Mouse (Mus musculus) midbrain, postnatal 0 days (tissue): ENCODE data around the gene Glrp1. TPM values are rescaled to one million over a fixed set of nuclear protein-coding genes. Genes with fewer than 3 reads are reported as not detected.

Experiments used
- ATAC-seq: fragments of 200-750 bp; cut with Nextera tagmentation; 2 replicates; pipeline ENCODE4 v1.8.0; 2017; ENCODE audit warnings: moderate number of reproducible peaks, mild to moderate bottlenecking, moderate TSS enrichment, moderate library complexity; ENCODE audit not compliant: low FRiP score
- DNase-seq: peaks from one replicate; pipeline ENCODE4 v3.0.0-alpha.2; 2015; ENCODE audit warnings: low spot score
- H3K27ac ChIP-seq: fragments of 300-500 bp; sonication (generic); 2 replicates; pipeline ENCODE4 v1.5.1; 2014; ENCODE audit warnings: low read depth, mild to moderate bottlenecking, low read length, mixed read lengths
- H3K27me3 ChIP-seq: fragments of 300-500 bp; sonication (generic); 2 replicates; pipeline ENCODE4 v1.6.1; 2014; ENCODE audit warnings: low read length, control low read depth, mixed read lengths; ENCODE audit not compliant: insufficient read depth
- H3K36me3 ChIP-seq: fragments of 300-500 bp; sonication (generic); 2 replicates; pipeline ENCODE4 v1.6.1; 2014; ENCODE audit warnings: low read length, control low read depth, mixed read lengths; ENCODE audit not compliant: insufficient read depth
- H3K4me1 ChIP-seq: fragments of 300-500 bp; sonication (generic); 2 replicates; pipeline ENCODE4 v1.6.1; 2014; ENCODE audit warnings: mild to moderate bottlenecking, control low read depth, antibody characterized with exemption, low read length, mixed read lengths; ENCODE audit not compliant: insufficient read depth
- H3K4me2 ChIP-seq: fragments of 300-500 bp; sonication (generic); 2 replicates; pipeline ENCODE4 v1.6.1; 2014; ENCODE audit warnings: low read depth, mild to moderate bottlenecking, low read length, mixed read lengths; ENCODE audit not compliant: poor library complexity, severe bottlenecking
- H3K4me3 ChIP-seq: fragments of 300-500 bp; sonication (generic); 2 replicates; pipeline ENCODE4 v1.5.1; 2014; ENCODE audit warnings: low read depth, mild to moderate bottlenecking, low read length, moderate library complexity
- H3K9ac ChIP-seq: fragments of 300-500 bp; sonication (generic); replicated peaks from 2 replicates; pipeline ENCODE4 v1.6.1; 2014; ENCODE audit warnings: mild to moderate bottlenecking, low read length, moderate library complexity, mixed read lengths; ENCODE audit not compliant: poor library complexity, severe bottlenecking
- H3K9me3 ChIP-seq: fragments of 300-500 bp; sonication (generic); 2 replicates; pipeline ENCODE4 v1.6.1; 2016; ENCODE audit warnings: low read length, control low read depth
- CTCF ChIP-seq: IDR thresholded peaks from 2 replicates; pipeline ENCODE4 v1.5.1; 2016; ENCODE audit warnings: antibody characterized with exemption, mild to moderate bottlenecking
- WGBS: fragments of 180-500 bp; shearing (Covaris S2); extraction: QIAGEN DNeasy Blood & Tissue Kit; methylation state at CpG from one replicate; pipeline ENCODE4 v1.1.7; 2014; 5-methylcytosine and 5-hydroxymethylcytosine counted together
- polyA plus RNA-seq: library from polyadenylated mRNA; unstranded; fragments of >200 nt; fragmentation: Nextera tagmentation; extraction: Ambion mirVana; gene quantifications from 2 replicates; pipeline ENCODE4 v1.2.1, GENCODE M21; 2015
- total RNA-seq: library from RNA; depleted of rRNA; stranded (reverse); fragments of >200 nt; gene quantifications from 2 replicates; pipeline ENCODE4 v1.2.3, GENCODE M21; 2014

Gene Glrp1
- total and polyA plus RNA-seq, 2 experiments from 2014 or later = 0.07 TPM; not detected in 1

DNA sequence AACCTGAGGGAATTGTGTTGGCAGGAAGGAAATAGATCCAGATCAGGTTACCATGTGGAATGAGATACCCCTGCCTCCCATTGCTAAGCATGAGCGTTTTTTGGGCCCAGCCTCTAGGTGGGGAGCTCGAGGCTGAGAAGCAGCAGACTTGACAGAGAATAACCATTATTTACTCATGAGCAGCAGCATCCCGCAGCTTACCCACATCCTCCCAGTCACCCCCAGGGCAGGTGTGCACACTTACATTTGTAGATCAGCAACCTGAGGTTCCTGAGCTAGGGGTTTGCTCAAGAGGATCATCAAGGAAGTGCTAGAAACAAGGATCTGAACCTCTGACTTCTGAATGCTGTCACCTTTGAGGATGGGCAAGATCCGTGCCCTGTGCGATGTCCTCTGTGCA, 3.5 kb downstream of the Glrp1 start:
- Histone ChIP-seq H3K4me3 (no peak overlapping the region), H3K27me3 (no peaks in the 10 kb centered on the region), H3K4me1 (peaks cover 15% of the 10 kb centered on the region; the same call in 1 of the 2 replicates), H3K4me2 (no peak overlapping the region), H3K36me3 (no peaks in the 10 kb centered on the region), H3K27ac (no peak overlapping the region), H3K9me3 (no peaks in the 10 kb centered on the region), H3K9ac (no peak overlapping the region)
- 88% methylated on average over 5 of the region's 5 CpGs for WGBS
- no peak for ATAC-seq
- no peak for DNase-seq
- no peak for TF ChIP-seq CTCF

DNA sequence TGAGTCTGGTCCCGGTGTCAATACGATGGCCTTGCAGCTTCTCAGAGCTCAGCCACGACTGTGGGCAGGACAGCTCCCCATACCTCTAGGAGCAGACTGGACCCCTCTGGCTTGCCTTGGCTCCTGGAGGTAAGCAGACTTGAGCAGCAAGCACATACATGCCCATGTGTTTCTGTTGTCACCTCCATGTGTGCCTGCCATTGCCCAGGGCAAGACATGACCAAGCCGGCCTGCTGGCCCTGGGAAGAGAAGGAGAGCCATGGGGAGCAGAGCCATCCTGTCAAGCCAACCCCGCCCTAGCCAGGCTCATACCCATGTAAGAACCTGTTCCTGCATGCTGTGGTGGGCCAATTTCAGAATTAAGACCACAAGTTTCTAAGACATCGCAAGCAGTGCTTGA, 4.2 kb downstream of the Glrp1 start:
- TF ChIP-seq CTCF = no peak

DNA sequence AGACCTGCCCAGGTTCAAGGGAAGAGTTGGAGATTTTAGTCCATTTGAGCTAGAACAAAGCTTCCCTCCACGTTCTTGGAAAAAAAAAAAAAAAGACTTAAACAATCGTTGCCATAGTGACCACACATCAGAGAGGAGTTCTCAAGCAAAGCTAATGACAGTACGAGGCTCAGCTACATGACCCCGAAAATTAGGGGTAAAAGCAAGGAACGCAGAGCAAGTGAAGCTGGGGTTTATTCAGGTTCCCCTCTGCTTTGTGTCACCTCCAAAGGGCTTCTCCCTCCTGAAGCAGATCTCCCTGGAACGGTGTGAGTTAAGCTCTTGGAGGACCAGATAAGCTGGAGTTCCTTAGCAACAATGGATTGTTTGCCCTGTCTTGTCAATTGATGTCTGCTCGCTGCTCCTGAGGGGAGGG, 5.3 kb downstream of the Glrp1 start:
- no peak for TF ChIP-seq CTCF
- ATAC-seq = 0 out of 2 replicates have a peak, but pooled peaks have one; percentile 63
- peaks cover 15% of the 10 kb centered on the region; the same call in 1 of the 2 replicates for H3K4me1 ChIP-seq
- H3K36me3 ChIP-seq = no peaks in the 10 kb centered on the region
- WGBS = 9% methylated on average over 7 of the region's 7 CpGs
- no peak overlapping the region for H3K4me3 ChIP-seq
- H3K27me3 ChIP-seq = no peaks in the 10 kb centered on the region
- peak; percentile 50 for DNase-seq
- no peaks in the 10 kb centered on the region for H3K9me3 ChIP-seq
- H3K4me2 ChIP-seq = no peak overlapping the region
- H3K27ac ChIP-seq = no peak overlapping the region
- H3K9ac ChIP-seq = no peak overlapping the region

More for the DNA sequence above, 4.2 kb downstream of the Glrp1 start:
- H3K27me3 ChIP-seq = no peaks in the 10 kb centered on the region
- H3K9ac ChIP-seq = no peak overlapping the region
- DNase-seq (no peak), ATAC-seq (no peak)
- H3K36me3 ChIP-seq = no peaks in the 10 kb centered on the region
- 72% methylated on average over 6 of the region's 6 CpGs for WGBS
- H3K4me1 ChIP-seq = peaks cover 15% of the 10 kb centered on the region; the same call in 1 of the 2 replicates
- H3K4me2 ChIP-seq = no peak overlapping the region
- no peaks in the 10 kb centered on the region for H3K9me3 ChIP-seq
- no peak overlapping the region for H3K4me3 ChIP-seq
- no peak overlapping the region for H3K27ac ChIP-seq

DNA sequence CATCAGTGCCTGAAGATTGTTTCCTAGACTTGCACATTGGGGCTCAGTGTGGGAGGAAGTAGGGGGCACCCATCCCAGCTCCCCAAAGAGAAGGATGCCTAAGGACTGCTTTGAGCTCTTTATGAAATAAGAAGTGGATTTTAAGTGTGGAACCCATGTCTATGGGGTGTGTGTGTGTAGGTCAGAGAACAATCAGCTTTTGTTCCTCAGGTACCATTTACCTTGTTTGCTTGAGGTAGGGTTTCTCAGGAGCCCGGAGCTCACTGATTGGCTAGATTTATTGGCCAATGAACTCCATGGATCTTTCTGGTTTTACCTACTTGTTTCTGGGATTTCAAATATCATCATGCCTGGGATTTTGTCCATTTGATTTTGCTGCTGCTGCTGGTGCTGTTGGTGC, 7.0 kb downstream of the Glrp1 start:
- no peak overlapping the region for H3K4me2 ChIP-seq
- no peak overlapping the region for H3K9ac ChIP-seq
- ATAC-seq (no peak), DNase-seq (no peak)
- 100% methylated on average over 1 of the region's 1 CpGs for WGBS
- no peak for TF ChIP-seq CTCF
- H3K4me1 ChIP-seq = peaks cover 15% of the 10 kb centered on the region; the same call in 1 of the 2 replicates
- H3K4me3 ChIP-seq = no peak overlapping the region
- H3K27ac ChIP-seq = no peak overlapping the region
- H3K27me3 ChIP-seq = no peaks in the 10 kb centered on the region
- H3K36me3 ChIP-seq = no peaks in the 10 kb centered on the region
- H3K9me3 ChIP-seq = no peaks in the 10 kb centered on the region

DNA sequence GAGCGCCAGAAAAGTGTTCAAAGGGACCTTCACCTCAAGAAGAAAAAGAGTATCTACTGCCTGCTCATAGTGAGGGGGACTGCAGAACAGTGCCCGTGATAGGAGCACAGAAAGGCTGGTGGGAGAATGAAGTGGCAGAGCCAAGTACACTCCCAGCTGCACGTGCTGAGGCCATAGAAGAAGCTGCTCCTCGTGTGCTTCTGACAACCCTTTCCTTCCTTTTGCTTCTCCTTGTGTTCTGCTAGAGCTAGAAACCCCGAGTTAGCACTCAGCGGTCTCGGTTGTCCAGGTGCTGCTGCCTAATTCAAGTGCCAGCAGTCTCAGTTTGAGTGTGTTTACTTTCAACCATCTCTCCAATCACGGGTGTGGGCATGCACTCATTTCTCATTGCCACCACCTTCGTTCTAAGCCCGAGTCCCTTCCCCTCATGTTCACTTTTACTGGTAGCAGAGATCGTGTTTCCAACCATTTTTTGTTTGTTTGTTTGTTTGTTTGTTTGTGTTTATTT, 10.6 kb downstream of the Glrp1 start:
- Histone ChIP-seq H3K4me2 (no peak overlapping the region), H3K9me3 (no peaks in the 10 kb centered on the region), H3K27ac (no peak overlapping the region), H3K9ac (no peak overlapping the region), H3K4me1 (0 out of 2 replicates have a peak, but pooled peaks cover 2% of the 10 kb centered on the region), H3K4me3 (no peak overlapping the region), H3K27me3 (no peaks in the 10 kb centered on the region), H3K36me3 (no peaks in the 10 kb centered on the region)
- no peak for TF ChIP-seq CTCF
- WGBS = 86% methylated on average over 11 of the region's 11 CpGs
- ATAC-seq = no peak
- DNase-seq = no peak

DNA sequence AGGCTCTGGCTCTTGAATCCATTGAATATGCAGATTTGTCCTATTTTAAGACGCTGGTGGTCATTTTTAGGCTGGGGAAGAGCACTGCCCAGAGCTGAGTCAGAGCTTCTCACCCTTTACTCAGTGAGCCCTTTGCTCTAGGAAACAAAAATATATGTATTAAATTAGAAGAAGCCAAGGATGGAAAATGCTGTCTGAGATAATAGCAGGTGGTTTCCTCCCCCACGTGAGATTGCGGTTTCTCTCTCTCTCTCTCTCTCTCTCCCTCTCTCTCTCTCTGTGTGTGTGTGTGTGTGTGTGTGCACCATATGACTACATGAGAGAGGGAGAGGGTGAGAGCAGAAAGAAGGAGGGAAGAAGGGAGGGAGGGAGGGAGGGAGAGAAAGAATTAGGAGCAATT, 12.5 kb downstream of the Glrp1 start:
- Histone ChIP-seq H3K27me3 (no peaks in the 10 kb centered on the region), H3K27ac (no peak overlapping the region), H3K4me2 (no peak overlapping the region), H3K4me3 (no peak overlapping the region), H3K36me3 (no peaks in the 10 kb centered on the region), H3K9ac (no peak overlapping the region), H3K4me1 (no peaks in the 10 kb centered on the region), H3K9me3 (no peaks in the 10 kb centered on the region)
- no peak for TF ChIP-seq CTCF
- DNase-seq (no peak), ATAC-seq (no peak)
- WGBS = 57% methylated on average over 3 of the region's 3 CpGs
